Mouse (Mus musculus) CH12.LX (cell line): Measurements from ENCODE around the gene Exoc6. TPM values are rescaled to one million over a fixed set of nuclear protein-coding genes. Genes with fewer than 3 reads are reported as not detected.

Experiments
- DNase-seq: peaks from one replicate; pipeline ENCODE4 v3.0.0-alpha.2; 2013; ENCODE audit errors: extremely low read depth
- H3K27ac ChIP-seq: 2 replicates; pipeline ENCODE4 v1.5.1; 2012; ENCODE audit warnings: low read depth, mild to moderate bottlenecking, control low read depth, moderate library complexity; ENCODE audit not compliant: insufficient read depth
- H3K27me3 ChIP-seq: replicated peaks from 2 replicates; pipeline ENCODE3; 2012; ENCODE audit warnings: inconsistent platforms
- H3K36me3 ChIP-seq, 2 experiments: replicated peaks in 1 of 2; 2 replicates each; pipeline versions ENCODE3 to v1.6.1; 2012; ENCODE audit warnings: inconsistent platforms in 1 of 2, low read length in 1 of 2, mild to moderate bottlenecking in 1 of 2, mixed read lengths in 1 of 2, moderate library complexity in 1 of 2; ENCODE audit not compliant: control insufficient read depth in 1 of 2, insufficient read depth in 1 of 2
- H3K4me1 ChIP-seq, 2 experiments: 2 replicates each; pipeline ENCODE4 v1.6.1; 2012; ENCODE audit warnings: inconsistent platforms in 1 of 2, moderate library complexity in 1 of 2; ENCODE audit not compliant: insufficient read depth in 2 of 2, control insufficient read depth in 1 of 2
- H3K4me2 ChIP-seq: 2 replicates; pipeline ENCODE4 v1.6.1; 2012; ENCODE audit warnings: low read depth, mild to moderate bottlenecking, control low read depth; ENCODE audit not compliant: poor library complexity, insufficient read depth, severe bottlenecking
- H3K4me3 ChIP-seq, 3 experiments: fragments of 150-350 bp in 1 of 3; sonication (generic) in 1 of 3; replicated peaks in 1 of 3; 2 replicates each; pipeline versions ENCODE3 to v1.5.1; 2011 to 2012; ENCODE audit warnings: low read depth in 2 of 3, low read length in 2 of 3, mild to moderate bottlenecking in 2 of 3, moderate library complexity in 2 of 3, control low read depth in 1 of 3, improper control_type of control experiment in 1 of 3, inconsistent platforms in 1 of 3, mixed read lengths in 1 of 3; ENCODE audit not compliant: poor library complexity in 1 of 3
- H3K79me2 ChIP-seq: replicated peaks from 2 replicates; pipeline ENCODE4 v1.6.1; 2012; ENCODE audit warnings: mild to moderate bottlenecking, moderate library complexity; ENCODE audit not compliant: control insufficient read depth, poor library complexity, insufficient read depth, severe bottlenecking; ENCODE audit errors: extremely low read depth
- H3K9ac ChIP-seq: 2 replicates; pipeline ENCODE4 v1.6.1; 2012; ENCODE audit warnings: low read depth, mild to moderate bottlenecking, control low read depth, moderate library complexity; ENCODE audit not compliant: insufficient read depth
- H3K9me3 ChIP-seq: replicated peaks from 2 replicates; pipeline ENCODE3; 2012; ENCODE audit warnings: low read length, inconsistent platforms, mixed read lengths
- ELF1 ChIP-seq: IDR thresholded peaks from 2 replicates; pipeline ENCODE4 v1.6.1; 2014; ENCODE audit warnings: low read depth, mild to moderate bottlenecking, inconsistent platforms, low read length, improper control_type of control experiment
- KAT2A ChIP-seq: IDR thresholded peaks from 2 replicates; pipeline ENCODE4 v1.6.1; 2012; ENCODE audit warnings: low read length, improper control_type of control experiment, inconsistent platforms; ENCODE audit not compliant: insufficient replicate concordance
- MAFK ChIP-seq: IDR thresholded peaks from 2 replicates; pipeline ENCODE4 v1.6.1; 2011; ENCODE audit warnings: low read length, improper control_type of control experiment; ENCODE audit not compliant: insufficient replicate concordance
- MEF2A ChIP-seq: IDR thresholded peaks from 2 replicates; pipeline ENCODE4 v1.6.1; 2014; ENCODE audit warnings: low read depth, mild to moderate bottlenecking, inconsistent platforms, low read length, improper control_type of control experiment, borderline replicate concordance
- MXI1 ChIP-seq: IDR thresholded peaks from 2 replicates; pipeline ENCODE4 v1.6.1; 2011; ENCODE audit warnings: mild to moderate bottlenecking, low read depth, low read length, improper control_type of control experiment
- NRF1 ChIP-seq: IDR thresholded peaks from 2 replicates; pipeline ENCODE4 v1.6.1; 2014; ENCODE audit warnings: low read depth, mild to moderate bottlenecking, inconsistent platforms, low read length, improper control_type of control experiment, moderate library complexity
- POLR2A ChIP-seq: IDR thresholded peaks from 2 replicates; pipeline ENCODE4 v1.6.1; 2011; ENCODE audit warnings: low read depth, mild to moderate bottlenecking, improper control_type of control experiment, low read length
- RAD21 ChIP-seq: IDR thresholded peaks from 2 replicates; pipeline ENCODE4 v1.6.1; 2011; ENCODE audit warnings: low read depth, mild to moderate bottlenecking, low read length, improper control_type of control experiment, moderate library complexity
- SIN3A ChIP-seq: IDR thresholded peaks from 2 replicates; pipeline ENCODE4 v1.6.1; 2012; ENCODE audit warnings: low read length, improper control_type of control experiment, inconsistent platforms
- SMC3 ChIP-seq: IDR thresholded peaks from 2 replicates; pipeline ENCODE4 v1.6.1; 2011; ENCODE audit warnings: low read depth, low read length, improper control_type of control experiment
- TBP ChIP-seq: conservative IDR thresholded peaks from 2 replicates; pipeline ENCODE4 v1.6.1; 2011; ENCODE audit warnings: low read depth, low read length, improper control_type of control experiment
- USF1 ChIP-seq: IDR thresholded peaks from 2 replicates; pipeline ENCODE4 v1.6.1; 2014; ENCODE audit warnings: low read depth, mild to moderate bottlenecking, inconsistent platforms, low read length, improper control_type of control experiment
- USF2 ChIP-seq: conservative IDR thresholded peaks from 2 replicates; pipeline ENCODE4 v1.6.1; 2011; ENCODE audit warnings: low read depth, low read length, improper control_type of control experiment
- ZC3H11A ChIP-seq: IDR thresholded peaks from 2 replicates; pipeline ENCODE4 v1.6.1; 2012; ENCODE audit warnings: low read depth, mild to moderate bottlenecking, inconsistent platforms, low read length, improper control_type of control experiment
- dilution Hi-C: fragments of 300-500 bp; cut with MboI; formaldehyde crosslinking; loops from 2 replicates; pipeline ENCODE4 v1.14.3; 2020; ENCODE audit warnings: low sequenced_read_pairs; ENCODE audit not compliant: extremely low pct_unique_long_range_greater_than_20kb, extremely low pct_ligation_motif_present
- in situ Hi-C: fragments of 300-500 bp; cut with MboI; formaldehyde crosslinking; loops from 3 replicates; pipeline ENCODE4 v1.14.3; 2019; ENCODE audit warnings: low sequenced_read_pairs, low pct_ligation_motif_present, low pct_unique_long_range_greater_than_20kb, mixed read lengths
- polyA plus RNA-seq: library from polyadenylated mRNA; unstranded; fragments of >175 nt; gene quantifications from 2 replicates; pipeline ENCODE4 v1.2.1, GENCODE M21; 2012; ENCODE audit warnings: low read depth; ENCODE audit not compliant: insufficient read length
- total RNA-seq, 2 experiments: library from RNA; depleted of rRNA; stranded (reverse); fragments of 300-350 nt in 1 of 2; fragments of >200 nt in 1 of 2; gene quantifications; 2 replicates each; pipeline ENCODE4 v1.2.3; 2012 to 2014

The Exoc6 gene
- total and polyA plus RNA-seq, 3 experiments = 8.0 to 18.5 (median 12.1) TPM

DNA sequence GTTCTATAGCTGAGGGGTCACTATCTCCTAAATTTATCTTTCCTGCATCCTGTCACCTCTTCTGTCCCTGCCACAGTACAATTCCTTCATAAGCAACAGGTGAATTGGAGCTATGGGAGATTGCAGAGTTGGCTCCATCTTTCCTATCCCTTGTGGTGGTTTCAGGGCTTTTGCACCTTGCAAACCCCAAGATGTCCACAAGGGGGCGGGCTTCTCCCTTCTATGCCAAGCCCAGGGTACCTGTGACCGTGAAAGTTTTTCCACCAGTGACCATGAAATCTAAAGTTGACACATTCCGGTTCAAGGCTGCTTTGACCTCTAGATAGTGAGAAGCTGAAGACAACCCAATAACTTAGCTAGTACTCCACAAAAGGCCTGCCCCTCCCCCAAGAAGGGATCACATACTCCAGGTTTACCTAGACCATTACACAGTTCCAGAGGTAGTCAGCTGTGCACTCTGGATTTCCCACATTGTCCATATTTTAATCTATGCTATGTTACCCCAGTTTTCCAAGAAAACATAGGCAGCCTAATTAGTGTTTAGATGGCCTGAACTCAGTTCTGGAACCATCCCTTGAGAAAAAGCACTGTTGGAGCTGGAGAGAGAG is 153.8 kb downstream of the Exoc6 start (continued):
- TF ChIP-seq RAD21 (peak; percentile 87), USF1 (no peak)

DNA sequence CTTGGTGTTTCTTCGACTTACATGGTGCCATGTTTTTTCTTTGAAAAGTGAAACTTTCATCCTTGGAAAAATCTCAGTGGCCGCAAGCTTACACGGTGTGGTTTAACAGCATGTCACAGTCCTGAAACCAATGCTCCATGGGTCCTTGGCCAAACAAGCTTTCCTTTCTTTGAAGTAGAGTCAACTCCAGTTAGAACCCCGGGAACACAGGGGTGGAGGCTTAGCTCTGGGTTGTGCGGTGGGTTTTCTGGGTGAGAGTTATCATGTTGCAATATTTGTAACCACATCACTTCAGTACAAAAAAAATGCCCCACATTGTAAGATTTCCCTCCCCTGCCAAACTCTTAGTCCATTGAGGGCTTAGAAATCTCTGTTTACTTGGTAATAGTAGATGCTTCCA is 155.5 kb downstream of the Exoc6 start:
- no peaks in the 10 kb centered on the region for H3K36me3 ChIP-seq
- dilution Hi-C loops (no loop called here), in situ Hi-C loops (loop anchor here (25.0 kb wide), 1 partner anchor 132 kb away; no protein-coding TSS in a partner anchor)
- no peaks in the 10 kb centered on the region for H3K79me2 ChIP-seq
- H3K9me3 ChIP-seq = peaks cover 6% of the 10 kb centered on the region
- H3K4me1 ChIP-seq = no peaks in the 10 kb centered on the region
- TF ChIP-seq USF2 = no peak
- TF ChIP-seq SIN3A = no peak
- no peak for TF ChIP-seq SMC3
- no peak for TF ChIP-seq MXI1
- TF ChIP-seq ZC3H11A = no peak
- no peak for TF ChIP-seq MEF2A
- no peak for TF ChIP-seq NRF1
- no peak for TF ChIP-seq POLR2A
- TF ChIP-seq KAT2A = no peak
- TF ChIP-seq TBP = no peak
- no peak for TF ChIP-seq ELF1
- no peak overlapping the region for H3K4me3 ChIP-seq
- no peaks in the 10 kb centered on the region for H3K27me3 ChIP-seq
- H3K9ac ChIP-seq = no peak overlapping the region
- DNase-seq = no peak
- H3K27ac ChIP-seq = no peak overlapping the region
- H3K4me2 ChIP-seq = no peak overlapping the region

DNA sequence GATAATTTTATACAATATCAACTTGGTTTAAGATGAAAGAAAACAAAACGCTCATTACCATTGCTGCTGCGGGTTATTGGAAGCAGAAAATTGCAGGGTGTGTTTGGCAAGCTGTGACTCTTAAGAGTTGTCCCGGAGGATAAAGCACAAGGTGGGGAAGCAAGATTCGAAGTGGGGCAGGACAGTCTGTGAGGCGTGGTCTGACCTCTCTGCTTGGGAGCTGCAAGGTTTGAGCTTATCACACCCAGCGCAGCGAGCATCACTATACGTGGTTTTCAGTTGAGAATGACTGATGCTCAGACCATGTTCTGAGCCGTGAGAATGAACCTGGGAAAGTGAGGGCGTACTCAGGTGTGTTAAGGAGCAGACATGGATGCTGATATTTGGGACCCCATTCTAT is 164.5 kb downstream of the Exoc6 start:
- Histone ChIP-seq H3K4me2 (no peak overlapping the region), H3K4me3 (no peak overlapping the region), H3K27me3 (no peaks in the 10 kb centered on the region), H3K9me3 (peaks cover 5% of the 10 kb centered on the region)
- no peak for DNase-seq
- in situ Hi-C loops = loop anchor here (25.0 kb wide), 1 partner anchor 123 kb away; no protein-coding TSS in a partner anchor
- TF ChIP-seq MAFK = no peak
- TF ChIP-seq TBP = no peak
- TF ChIP-seq, all 38 proteins: peak for 0
- H3K36me3 ChIP-seq = no peaks in the 10 kb centered on the region
- H3K79me2 ChIP-seq = no peaks in the 10 kb centered on the region
- no peak overlapping the region for H3K9ac ChIP-seq
- no peak overlapping the region for H3K27ac ChIP-seq
- dilution Hi-C loops = no loop called here
- peaks cover 8 to 17% of the 10 kb centered on the region in 2 experiments for H3K4me1 ChIP-seq
